Mouse (Mus musculus): Measurements from ENCODE around the gene Tdrkh. TPM values are rescaled to one million over a fixed set of nuclear protein-coding genes. Genes with fewer than 3 reads are reported as not detected.

Tdrkh gene
- polyA plus RNA-seq, 1 experiment from 2014 or later, result 8.2 TPM

- H3K4me3 ChIP-seq (replicated peaks; ENCODE audit: low read length), result peak within 1 kb of the TSS; percentile 35
- H3K4me2 ChIP-seq (ENCODE audit: low read depth, low read length), result peak within 1 kb of the TSS; percentile 47
- H3K9ac ChIP-seq (ENCODE audit: low read length), result peak within 1 kb of the TSS; percentile 63
- H3K27me3 ChIP-seq (ENCODE audit: control insufficient read depth, insufficient read depth, low read length), result no peaks in the 10 kb centered on the region
- peak within 1 kb of the TSS; percentile 44 for H3K27ac ChIP-seq (ENCODE audit: low read length)
- ATAC-seq (ENCODE audit: insufficient read depth, low FRiP score), result no peak
- 22% methylated on average over 5 of the region's 5 CpGs for WGBS
- no peaks in the 10 kb centered on the region for H3K9me3 ChIP-seq (replicated peaks; ENCODE audit: control insufficient read depth, low read length)
- no peaks in the 10 kb centered on the region for H3K36me3 ChIP-seq (ENCODE audit: control insufficient read depth, insufficient read depth, low read length)
- peaks cover 12% of the 10 kb centered on the region for H3K4me1 ChIP-seq (ENCODE audit: control insufficient read depth, insufficient read depth, low read length)
Measured at GRCm38 (mm10) chr3:94372641-94373040, 40.4 kb upstream of the Tdrkh start, which contains the start of gene Rorc. TSS of gene Rorc (plus strand) at chr3:94372794.

- Histone ChIP-seq H3K27ac (ENCODE audit: low read length) (peak overlapping the region; percentile 44), H3K36me3 (ENCODE audit: control insufficient read depth, insufficient read depth, low read length) (no peaks in the 10 kb centered on the region), H3K4me2 (ENCODE audit: low read depth, low read length) (peak overlapping the region; percentile 47), H3K27me3 (ENCODE audit: control insufficient read depth, insufficient read depth, low read length) (no peaks in the 10 kb centered on the region), H3K4me3 (replicated peaks; ENCODE audit: low read length) (peak overlapping the region; percentile 35), H3K4me1 (ENCODE audit: control insufficient read depth, insufficient read depth, low read length) (peaks cover 12% of the 10 kb centered on the region), H3K9me3 (replicated peaks; ENCODE audit: control insufficient read depth, low read length) (no peaks in the 10 kb centered on the region), H3K9ac (ENCODE audit: low read length) (peak overlapping the region; percentile 63)
- 4% methylated on average over 8 of the region's 10 CpGs for WGBS
- peak; percentile 45 for ATAC-seq (ENCODE audit: insufficient read depth, low FRiP score)
Measured at GRCm38 (mm10) chr3:94373090-94373489, 40.0 kb upstream of the Tdrkh start.

- no peaks in the 10 kb centered on the region for H3K9me3 ChIP-seq (replicated peaks; ENCODE audit: control insufficient read depth, low read length)
- H3K4me1 ChIP-seq (ENCODE audit: control insufficient read depth, insufficient read depth, low read length), result peaks cover 12% of the 10 kb centered on the region
- H3K27ac ChIP-seq (ENCODE audit: low read length), result peak overlapping the region; percentile 44
- peak overlapping the region; percentile 47 for H3K4me2 ChIP-seq (ENCODE audit: low read depth, low read length)
- 0% methylated on average over 5 of the region's 5 CpGs for WGBS
- H3K9ac ChIP-seq (ENCODE audit: low read length), result peak overlapping the region; percentile 47
- no peaks in the 10 kb centered on the region for H3K27me3 ChIP-seq (ENCODE audit: control insufficient read depth, insufficient read depth, low read length)
- no peaks in the 10 kb centered on the region for H3K36me3 ChIP-seq (ENCODE audit: control insufficient read depth, insufficient read depth, low read length)
- 0 out of 2 replicates have a peak, but pooled peaks have one; percentile 26 for ATAC-seq (ENCODE audit: insufficient read depth, low FRiP score)
- peak overlapping the region; percentile 35 for H3K4me3 ChIP-seq (replicated peaks; ENCODE audit: low read length)
Measured at GRCm38 (mm10) chr3:94373597-94374011, 39.5 kb upstream of the Tdrkh start.

GRCm38 (mm10) chr3:94374636-94375035 lies 38.4 kb upstream of the Tdrkh start:
- no peaks in the 10 kb centered on the region for H3K27me3 ChIP-seq (ENCODE audit: control insufficient read depth, insufficient read depth, low read length)
- H3K9ac ChIP-seq (ENCODE audit: low read length), result no peak overlapping the region
- no peaks in the 10 kb centered on the region for H3K36me3 ChIP-seq (ENCODE audit: control insufficient read depth, insufficient read depth, low read length)
- no peak overlapping the region for H3K4me2 ChIP-seq (ENCODE audit: low read depth, low read length)
- peaks cover 12% of the 10 kb centered on the region for H3K4me1 ChIP-seq (ENCODE audit: control insufficient read depth, insufficient read depth, low read length)
- ATAC-seq (ENCODE audit: insufficient read depth, low FRiP score), result no peak
- no peak overlapping the region for H3K4me3 ChIP-seq (replicated peaks; ENCODE audit: low read length)
- H3K9me3 ChIP-seq (replicated peaks; ENCODE audit: control insufficient read depth, low read length), result no peaks in the 10 kb centered on the region
- H3K27ac ChIP-seq (ENCODE audit: low read length), result no peak overlapping the region

GRCm38 (mm10) chr3:94375146-94375545 lies 37.9 kb upstream of the Tdrkh start:
- Histone ChIP-seq H3K9me3 (replicated peaks; ENCODE audit: control insufficient read depth, low read length) (no peaks in the 10 kb centered on the region), H3K4me2 (ENCODE audit: low read depth, low read length) (no peak overlapping the region), H3K4me3 (replicated peaks; ENCODE audit: low read length) (no peak overlapping the region), H3K4me1 (ENCODE audit: control insufficient read depth, insufficient read depth, low read length) (peaks cover 8% of the 10 kb centered on the region), H3K9ac (ENCODE audit: low read length) (no peak overlapping the region), H3K36me3 (ENCODE audit: control insufficient read depth, insufficient read depth, low read length) (no peaks in the 10 kb centered on the region), H3K27ac (ENCODE audit: low read length) (no peak overlapping the region), H3K27me3 (ENCODE audit: control insufficient read depth, insufficient read depth, low read length) (no peaks in the 10 kb centered on the region)
- 73% methylated on average over 2 of the region's 2 CpGs for WGBS
- no peak for ATAC-seq (ENCODE audit: insufficient read depth, low FRiP score)

GRCm38 (mm10) chr3:94375861-94376260 lies 37.2 kb upstream of the Tdrkh start:
- Histone ChIP-seq H3K36me3 (ENCODE audit: control insufficient read depth, insufficient read depth, low read length) (no peaks in the 10 kb centered on the region), H3K27ac (ENCODE audit: low read length) (no peak overlapping the region), H3K27me3 (ENCODE audit: control insufficient read depth, insufficient read depth, low read length) (no peaks in the 10 kb centered on the region), H3K4me2 (ENCODE audit: low read depth, low read length) (no peak overlapping the region), H3K9ac (ENCODE audit: low read length) (no peak overlapping the region), H3K9me3 (replicated peaks; ENCODE audit: control insufficient read depth, low read length) (no peaks in the 10 kb centered on the region), H3K4me1 (ENCODE audit: control insufficient read depth, insufficient read depth, low read length) (peaks cover 8% of the 10 kb centered on the region), H3K4me3 (replicated peaks; ENCODE audit: low read length) (no peak overlapping the region)
- ATAC-seq (ENCODE audit: insufficient read depth, low FRiP score), result no peak
- WGBS, result 53% methylated on average over 5 of the region's 5 CpGs

GRCm38 (mm10) chr3:94377028-94377923 lies 35.8 kb upstream of the Tdrkh start:
- 20% methylated on average over 13 of the region's 13 CpGs for WGBS
- no peak overlapping the region for H3K27ac ChIP-seq (ENCODE audit: low read length)
- no peak overlapping the region for H3K4me2 ChIP-seq (ENCODE audit: low read depth, low read length)
- ATAC-seq (ENCODE audit: insufficient read depth, low FRiP score), result no peak
- H3K27me3 ChIP-seq (ENCODE audit: control insufficient read depth, insufficient read depth, low read length), result no peaks in the 10 kb centered on the region
- H3K9ac ChIP-seq (ENCODE audit: low read length), result no peak overlapping the region
- no peaks in the 10 kb centered on the region for H3K9me3 ChIP-seq (replicated peaks; ENCODE audit: control insufficient read depth, low read length)
- no peak overlapping the region for H3K4me3 ChIP-seq (replicated peaks; ENCODE audit: low read length)
- no peaks in the 10 kb centered on the region for H3K36me3 ChIP-seq (ENCODE audit: control insufficient read depth, insufficient read depth, low read length)
- peaks cover 8% of the 10 kb centered on the region for H3K4me1 ChIP-seq (ENCODE audit: control insufficient read depth, insufficient read depth, low read length)

GRCm38 (mm10) chr3:94379831-94380510 lies 33.1 kb upstream of the Tdrkh start:
- ATAC-seq (ENCODE audit: insufficient read depth, low FRiP score), result no peak
- WGBS, result 27% methylated on average over 9 of the region's 9 CpGs
- H3K9ac ChIP-seq (ENCODE audit: low read length), result no peak overlapping the region

GRCm38 (mm10) chr3:94382308-94382707 lies 30.8 kb upstream of the Tdrkh start:
- no peak for ATAC-seq (ENCODE audit: insufficient read depth, low FRiP score)
- no peak overlapping the region for H3K4me2 ChIP-seq (ENCODE audit: low read depth, low read length)
- no peaks in the 10 kb centered on the region for H3K9me3 ChIP-seq (replicated peaks; ENCODE audit: control insufficient read depth, low read length)
- H3K27ac ChIP-seq (ENCODE audit: low read length), result no peak overlapping the region
- no peak overlapping the region for H3K9ac ChIP-seq (ENCODE audit: low read length)
- WGBS, result 72% methylated on average over 5 of the region's 5 CpGs
- no peaks in the 10 kb centered on the region for H3K27me3 ChIP-seq (ENCODE audit: control insufficient read depth, insufficient read depth, low read length)
- H3K36me3 ChIP-seq (ENCODE audit: control insufficient read depth, insufficient read depth, low read length), result no peaks in the 10 kb centered on the region
- peaks cover 2% of the 10 kb centered on the region for H3K4me1 ChIP-seq (ENCODE audit: control insufficient read depth, insufficient read depth, low read length)
- H3K4me3 ChIP-seq (replicated peaks; ENCODE audit: low read length), result no peak overlapping the region

More at GRCm38 (mm10) chr3:94379831-94380510, 33.1 kb upstream of the Tdrkh start:
- Histone ChIP-seq H3K27ac (ENCODE audit: low read length) (no peak overlapping the region), H3K36me3 (ENCODE audit: control insufficient read depth, insufficient read depth, low read length) (no peaks in the 10 kb centered on the region), H3K4me3 (replicated peaks; ENCODE audit: low read length) (no peak overlapping the region), H3K4me2 (ENCODE audit: low read depth, low read length) (no peak overlapping the region), H3K4me1 (ENCODE audit: control insufficient read depth, insufficient read depth, low read length) (peaks cover 5% of the 10 kb centered on the region), H3K9me3 (replicated peaks; ENCODE audit: control insufficient read depth, low read length) (no peaks in the 10 kb centered on the region), H3K27me3 (ENCODE audit: control insufficient read depth, insufficient read depth, low read length) (no peaks in the 10 kb centered on the region)

Data from stomach, embryonic 16.5 days (tissue).